Mouse (Mus musculus): ENCODE results near the gene Lsamp. TPM values are rescaled to one million over a fixed set of nuclear protein-coding genes. Genes with fewer than 3 reads are reported as not detected.

Gene Lsamp
- polyA plus RNA-seq (2017; shearing (Covaris generic)): 1 to 10 TPM in 1 of 2 experiments, under 1 TPM in 1; 0.31 to 1.8 TPM

DNA sequence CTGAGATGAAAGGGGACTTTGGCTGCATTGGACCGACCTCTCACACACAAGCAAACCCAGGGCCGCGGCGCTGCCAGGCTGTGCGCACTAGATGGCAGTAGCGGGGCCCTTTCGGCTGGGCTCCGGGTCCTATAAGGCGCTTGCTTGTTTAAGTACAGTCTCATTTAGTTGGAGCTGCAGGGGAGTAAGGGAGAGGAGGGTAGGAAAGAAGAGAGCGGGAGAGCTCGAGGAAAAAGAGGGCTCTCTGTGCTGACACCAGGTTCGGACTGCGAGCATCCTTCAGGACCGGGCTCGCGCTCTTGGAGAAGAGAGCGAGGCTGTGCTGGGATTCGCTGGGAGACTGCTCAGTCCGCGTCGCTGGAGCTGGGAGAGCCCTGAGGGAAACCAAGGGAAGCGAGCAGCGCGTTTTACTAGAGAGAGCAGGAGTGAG is at the start of gene Lsamp:
Gene Lsamp, plus strand, starts transcription at position 157 of the 430 bp plus-strand sequence.

Measured in inflammation-experienced regulatory T-cells (primary cell).